Mouse (Mus musculus): ENCODE data around the gene Ifitm5.

GRCm38 (mm10) chr7:140948161-140948560, 1.9 kb downstream of the Ifitm5 start:
- no peak for TF ChIP-seq POLR2A (IDR thresholded peaks at IDR 0.05; ENCODE audit: borderline replicate concordance, low read depth, low read length)
- TF ChIP-seq CTCF (IDR thresholded peaks at IDR 0.05; ENCODE audit: low read depth, low read length) = no peak

Data from bone marrow macrophage, adult 2 months (primary cell).